Comparison of ENCODE assay signal across 20 mouse cellular contexts in genomic region chr9:64830641-64831040, GRCm38 (mm10). TPM values are rescaled to one million over a fixed set of nuclear protein-coding genes. Genes with fewer than 3 reads are reported as not detected.
DNase-seq lines count a peak whose midpoint lies in the region; ATAC-seq and TF ChIP-seq lines count a peak whose summit lies in the region.
"Had no signal": no experiment of that assay in that cellular context is flagged by ENCODE, and none has a peak within 500 bp of the region (broad histone marks: within the 10 kb centered on the region; RNA-seq: fewer than 3 reads in every experiment).

No protein-coding gene starts in this region.

- 75% methylated on average over 7 of the region's 7 CpGs for WGBS in liver, embryonic 11.5 days
- WGBS in liver, embryonic 15.5 days (ENCODE audit: insufficient replicate concordance), result 65% methylated on average over 7 of the region's 7 CpGs

- H3K9me3 ChIP-seq in liver, embryonic 11.5 days (ENCODE audit: control insufficient read depth, low read length), result no peaks in the 10 kb centered on the region
- H3K9me3 ChIP-seq in liver, embryonic 15.5 days (replicated peaks), result no peaks in the 10 kb centered on the region
- H3K9me3 ChIP-seq: embryonic facial prominence, embryonic 12.5 days; forebrain, embryonic 12.5 days; G1E; heart, embryonic 13.5 days; hindbrain, embryonic 15.5 days had no signal

- H3K4me2 ChIP-seq in liver, embryonic 11.5 days, result peak overlapping the region; percentile 54; the same call in 1 of the 2 replicates
- H3K4me2 ChIP-seq in liver, embryonic 15.5 days, result peak overlapping the region; percentile 25; the same call in 1 of the 2 replicates
- H3K4me2 ChIP-seq: embryonic facial prominence, embryonic 12.5 days; forebrain, embryonic 12.5 days; heart, embryonic 13.5 days; hindbrain, embryonic 15.5 days had no signal

- H3K4me3 ChIP-seq in liver, embryonic 11.5 days (ENCODE audit: low read depth, low read length), result no peak overlapping the region
- no peak overlapping the region for H3K4me3 ChIP-seq in bone marrow macrophage, adult 2 months (ENCODE audit: insufficient read depth, low read length)
- H3K4me3 ChIP-seq in liver, embryonic 15.5 days (replicated peaks), result no peak overlapping the region
- H3K4me3 ChIP-seq: embryonic facial prominence, embryonic 12.5 days; forebrain, embryonic 12.5 days; heart, embryonic 13.5 days; hindbrain, embryonic 15.5 days had no signal

- no peak for TF ChIP-seq POLR2A in bone marrow macrophage, adult 2 months (IDR thresholded peaks at IDR 0.05; ENCODE audit: borderline replicate concordance, low read depth, low read length)

- no peak for ATAC-seq in liver, embryonic 11.5 days (replicated peaks; ENCODE audit: low FRiP score)
- ATAC-seq in liver, embryonic 15.5 days (ENCODE audit: insufficient read depth), result no peak
- ATAC-seq: forebrain, embryonic 16.5 days had no signal

- DNase-seq in liver, embryonic 11.5 days (ENCODE audit: low spot score), result no peak
- DNase-seq in liver (no peak), A20 (ENCODE audit: low read depth, low spot score) (peak; percentile 41)
- no peak for DNase-seq in ovary, postnatal 10 days (ENCODE audit: low spot score)
- DNase-seq in layer of hippocampus, adult 9-11 months, result no peak
- no peak for DNase-seq in frontal cortex, postnatal 25 days (ENCODE audit: low spot score in 2 of 2)
- DNase-seq: adrenal gland, postnatal 25 days; cerebellum, adult 11-12 months; cerebellum, adult 9-10 months; cerebellum, postnatal 25 days; gastrocnemius, postnatal 36 days; heart, postnatal 36 days had no signal

- no peaks in the 10 kb centered on the region for H3K36me3 ChIP-seq in liver, embryonic 11.5 days (ENCODE audit: control insufficient read depth, insufficient read depth, low read length)
- H3K36me3 ChIP-seq in liver, embryonic 15.5 days (replicated peaks), result peaks cover 37% of the 10 kb centered on the region
- H3K36me3 ChIP-seq: forebrain, embryonic 12.5 days had no signal

- no peaks in the 10 kb centered on the region for H3K27me3 ChIP-seq in liver, embryonic 11.5 days (replicated peaks; ENCODE audit: control insufficient read depth, insufficient read depth, low read length)
- H3K27me3 ChIP-seq in liver, embryonic 15.5 days, result no peaks in the 10 kb centered on the region
- H3K27me3 ChIP-seq: embryonic facial prominence, embryonic 12.5 days; forebrain, embryonic 12.5 days; heart, embryonic 13.5 days; hindbrain, embryonic 15.5 days had no signal

- H3K9ac ChIP-seq in liver, embryonic 11.5 days (ENCODE audit: low read depth, low read length), result no peak overlapping the region
- H3K9ac ChIP-seq in liver, embryonic 15.5 days, result no peak overlapping the region
- H3K9ac ChIP-seq: embryonic facial prominence, embryonic 12.5 days; forebrain, embryonic 12.5 days; heart, embryonic 13.5 days; hindbrain, embryonic 15.5 days had no signal

- H3K27ac ChIP-seq in liver, embryonic 11.5 days (ENCODE audit: low read depth, low read length), result peak overlapping the region; percentile 81; the same call in 1 of the 2 replicates
- H3K27ac ChIP-seq in bone marrow macrophage, adult 2 months (ENCODE audit: insufficient read depth, low read depth, low read length), result peak overlapping the region; percentile 49
- peak overlapping the region; percentile 61 for H3K27ac ChIP-seq in liver, embryonic 15.5 days (replicated peaks)
- H3K27ac ChIP-seq: embryonic facial prominence, embryonic 12.5 days; forebrain, embryonic 12.5 days; heart, embryonic 13.5 days; hindbrain, embryonic 15.5 days had no signal

- peaks cover 18% of the 10 kb centered on the region for H3K4me1 ChIP-seq in liver, embryonic 11.5 days (replicated peaks; ENCODE audit: control insufficient read depth, insufficient read depth, low read length)
- peaks cover 16% of the 10 kb centered on the region for H3K4me1 ChIP-seq in bone marrow macrophage, adult 2 months (ENCODE audit: control insufficient read depth, insufficient read depth, low read length)
- peaks cover 75% of the 10 kb centered on the region for H3K4me1 ChIP-seq in liver, embryonic 15.5 days (replicated peaks)
- H3K4me1 ChIP-seq: forebrain, embryonic 12.5 days; hindbrain, embryonic 15.5 days had no signal

- TF ChIP-seq CTCF in bone marrow macrophage, adult 2 months (IDR thresholded peaks at IDR 0.05; ENCODE audit: low read depth, low read length), result no peak

RNA-seq across cellular contexts. Expression of gene Dennd4a, which starts 19.5 kb away (rescaled TPM):
- 19.1 and 22.6 TPM in 2 replicates for polyA plus RNA-seq in liver, embryonic 11.5 days (2014; fragmentation: Nextera tagmentation; extraction: Ambion mirVana)
- 14.9 and 18.3 TPM in 2 replicates for polyA plus RNA-seq in bone marrow macrophage, adult 2 months (2012; ENCODE audit: insufficient read depth, insufficient read length, missing spikeins)
- polyA plus RNA-seq in liver, embryonic 15.5 days (2015; fragmentation: Nextera tagmentation; extraction: Ambion mirVana), result 34.2 and 41.6 TPM in 2 replicates
